Mouse (Mus musculus): ENCODE measurements at regions not wholly inside any gene's neighbourhood (a gene's known extent, or its start where the extent isn't known, plus 50 kb on each side); places are given as distances from the start of the nearest gene placed in this dataset.

GRCm38 (mm10) chr2:146631098-146631497, 119.0 kb upstream of the Ralgapa2 start:
- TF ChIP-seq CTCF (IDR thresholded peaks at IDR 0.05) = no peak
- no peak for TF ChIP-seq EP300 (IDR thresholded peaks at IDR 0.05)

All from lung, postnatal 0 days (tissue).